Mouse (Mus musculus): ENCODE measurements at regions not wholly inside any gene's neighbourhood (a gene's known extent, or its start where the extent isn't known, plus 50 kb on each side); places are given as distances from the start of the nearest gene placed in this dataset.

DNA sequence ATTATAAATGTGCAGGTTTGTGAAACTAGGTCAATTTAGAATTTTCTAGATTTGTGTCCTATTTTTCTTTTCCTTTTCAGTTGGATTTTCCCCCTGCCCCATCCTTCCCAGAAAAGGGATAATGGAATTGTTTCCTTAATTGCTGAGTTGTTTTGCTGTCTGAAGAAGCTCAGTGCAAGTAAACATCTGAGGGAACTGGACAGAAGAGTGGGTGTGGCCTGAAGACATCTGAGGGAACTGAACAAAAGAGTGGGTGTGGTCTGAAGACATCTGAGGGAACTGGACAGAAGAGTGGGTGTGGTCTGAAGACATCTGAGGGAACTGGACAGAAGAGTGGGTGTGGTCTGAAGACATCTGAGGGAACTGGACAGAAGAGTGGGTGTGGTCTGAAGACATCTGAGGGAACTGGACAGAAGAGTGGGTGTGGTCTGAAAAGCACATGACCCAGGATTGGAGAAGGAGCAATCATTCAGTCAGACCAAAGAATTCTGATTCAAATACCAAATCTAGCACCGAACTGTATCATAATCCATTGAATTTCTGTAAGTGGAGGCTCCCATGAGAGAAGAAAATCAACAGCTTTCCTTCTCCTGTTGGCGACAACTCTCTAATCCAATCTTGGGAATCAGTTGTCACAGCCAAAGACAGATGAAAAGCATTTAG lies 1479.8 kb downstream of the 4930444P10Rik start:
- DNase-seq = no peak
- WGBS = 82% methylated on average over 2 of the region's 2 CpGs
- no peaks in the 10 kb centered on the region for H3K4me1 ChIP-seq (ENCODE audit: control insufficient read depth, insufficient read depth, low read length)
- H3K4me3 ChIP-seq = no peak overlapping the region
- no peak overlapping the region for H3K27ac ChIP-seq
- TF ChIP-seq CTCF (IDR thresholded peaks at IDR 0.05) (no peak), EP300 (IDR thresholded peaks at IDR 0.05; ENCODE audit: insufficient read depth, low read depth, low read length) (no peak), POLR2A (IDR thresholded peaks at IDR 0.05; ENCODE audit: insufficient read depth, low read depth, low read length) (no peak)
- H3K36me3 ChIP-seq (ENCODE audit: control insufficient read depth, insufficient read depth, low read length) = no peaks in the 10 kb centered on the region
- intact Hi-C loops (cut with DNase I) = no loop called here
- no peaks in the 10 kb centered on the region for H3K27me3 ChIP-seq (ENCODE audit: control insufficient read depth, insufficient read depth, low read length)
- no peak overlapping the region for H3K9ac ChIP-seq (ENCODE audit: low read depth, low read length)
- no peaks in the 10 kb centered on the region for H3K79me2 ChIP-seq (replicated peaks; ENCODE audit: control insufficient read depth, insufficient read depth, low read length)

DNA sequence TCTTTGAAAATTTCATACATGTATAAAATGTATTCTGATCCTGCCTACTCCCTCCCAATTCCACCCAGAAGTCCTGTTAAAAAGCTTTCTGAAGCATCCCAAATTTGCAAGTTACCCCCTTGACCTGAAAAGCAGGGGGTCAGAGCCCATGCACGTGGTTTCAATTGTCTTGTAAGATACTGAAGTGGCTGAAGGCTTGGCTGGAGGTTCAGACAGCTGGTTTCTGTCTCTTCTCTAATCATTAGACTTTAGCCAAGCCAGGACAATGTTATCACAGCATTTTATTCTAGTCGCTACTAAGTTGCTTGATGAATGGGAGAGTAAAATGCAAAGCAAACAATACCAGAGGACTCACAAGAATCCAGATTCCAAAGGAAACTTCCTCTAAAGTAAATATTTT lies 1484.1 kb downstream of the 4930444P10Rik start:
- 15% methylated on average over 2 of the region's 2 CpGs for WGBS
- Histone ChIP-seq H3K9ac (ENCODE audit: low read depth, low read length) (no peak overlapping the region), H3K27ac (no peak overlapping the region), H3K36me3 (ENCODE audit: control insufficient read depth, insufficient read depth, low read length) (no peaks in the 10 kb centered on the region), H3K79me2 (replicated peaks; ENCODE audit: control insufficient read depth, insufficient read depth, low read length) (no peaks in the 10 kb centered on the region), H3K27me3 (ENCODE audit: control insufficient read depth, insufficient read depth, low read length) (no peaks in the 10 kb centered on the region), H3K4me1 (ENCODE audit: control insufficient read depth, insufficient read depth, low read length) (no peaks in the 10 kb centered on the region), H3K4me3 (no peak overlapping the region)
- intact Hi-C loops (cut with DNase I) = no loop called here
- DNase-seq = no peak
- TF ChIP-seq CTCF (IDR thresholded peaks at IDR 0.05) (no peak), POLR2A (IDR thresholded peaks at IDR 0.05; ENCODE audit: insufficient read depth, low read depth, low read length) (no peak), EP300 (IDR thresholded peaks at IDR 0.05; ENCODE audit: insufficient read depth, low read depth, low read length) (no peak)

GRCm38 (mm10) chr1:14595961-14596360 lies 1497.2 kb downstream of the 4930444P10Rik start:
- Histone ChIP-seq H3K4me1 (ENCODE audit: control insufficient read depth, insufficient read depth, low read length) (no peaks in the 10 kb centered on the region), H3K27me3 (ENCODE audit: control insufficient read depth, insufficient read depth, low read length) (no peaks in the 10 kb centered on the region), H3K36me3 (ENCODE audit: control insufficient read depth, insufficient read depth, low read length) (no peaks in the 10 kb centered on the region), H3K4me3 (no peak overlapping the region), H3K79me2 (replicated peaks; ENCODE audit: control insufficient read depth, insufficient read depth, low read length) (no peaks in the 10 kb centered on the region), H3K27ac (no peak overlapping the region), H3K9ac (ENCODE audit: low read depth, low read length) (no peak overlapping the region)
- TF ChIP-seq POLR2A (IDR thresholded peaks at IDR 0.05; ENCODE audit: insufficient read depth, low read depth, low read length) = no peak
- no peak for TF ChIP-seq CTCF (IDR thresholded peaks at IDR 0.05)
- TF ChIP-seq EP300 (IDR thresholded peaks at IDR 0.05; ENCODE audit: insufficient read depth, low read depth, low read length) = no peak
- 61% methylated on average over 1 of the region's 1 CpGs for WGBS
- DNase-seq = no peak
- intact Hi-C loops (cut with DNase I) = no loop called here

DNA sequence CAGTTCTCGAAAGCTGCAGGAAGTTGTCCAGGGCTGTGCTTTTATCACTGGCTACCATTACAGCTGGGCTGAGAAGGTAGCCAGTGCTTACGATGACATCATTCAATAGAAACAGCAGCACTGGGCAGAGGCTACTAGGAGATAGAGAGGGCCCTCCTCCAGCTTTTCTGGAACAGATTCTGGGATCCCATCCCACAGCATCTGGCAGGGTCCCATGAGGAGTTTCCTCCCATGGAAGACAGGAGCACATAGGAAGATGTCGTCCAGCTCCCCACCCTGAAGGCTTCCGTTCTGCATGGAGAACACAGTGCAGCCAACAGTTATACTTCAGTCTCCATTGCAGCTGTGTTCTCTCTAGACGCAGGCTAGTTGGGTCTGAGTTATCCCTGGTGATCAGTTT lies 1503.2 kb downstream of the 4930444P10Rik start:
- no peak overlapping the region for H3K27ac ChIP-seq
- no peaks in the 10 kb centered on the region for H3K27me3 ChIP-seq (ENCODE audit: control insufficient read depth, insufficient read depth, low read length)
- H3K4me3 ChIP-seq = no peak overlapping the region
- TF ChIP-seq EP300 (IDR thresholded peaks at IDR 0.05; ENCODE audit: insufficient read depth, low read depth, low read length) (no peak), POLR2A (IDR thresholded peaks at IDR 0.05; ENCODE audit: insufficient read depth, low read depth, low read length) (no peak), CTCF (IDR thresholded peaks at IDR 0.05) (no peak)
- H3K79me2 ChIP-seq (replicated peaks; ENCODE audit: control insufficient read depth, insufficient read depth, low read length) = no peaks in the 10 kb centered on the region
- intact Hi-C loops (cut with DNase I) = no loop called here
- no peak overlapping the region for H3K9ac ChIP-seq (ENCODE audit: low read depth, low read length)
- no peaks in the 10 kb centered on the region for H3K36me3 ChIP-seq (ENCODE audit: control insufficient read depth, insufficient read depth, low read length)
- no peaks in the 10 kb centered on the region for H3K4me1 ChIP-seq (ENCODE audit: control insufficient read depth, insufficient read depth, low read length)
- WGBS = 52% methylated on average over 5 of the region's 5 CpGs
- peak; percentile 27 to 33 for DNase-seq

DNA sequence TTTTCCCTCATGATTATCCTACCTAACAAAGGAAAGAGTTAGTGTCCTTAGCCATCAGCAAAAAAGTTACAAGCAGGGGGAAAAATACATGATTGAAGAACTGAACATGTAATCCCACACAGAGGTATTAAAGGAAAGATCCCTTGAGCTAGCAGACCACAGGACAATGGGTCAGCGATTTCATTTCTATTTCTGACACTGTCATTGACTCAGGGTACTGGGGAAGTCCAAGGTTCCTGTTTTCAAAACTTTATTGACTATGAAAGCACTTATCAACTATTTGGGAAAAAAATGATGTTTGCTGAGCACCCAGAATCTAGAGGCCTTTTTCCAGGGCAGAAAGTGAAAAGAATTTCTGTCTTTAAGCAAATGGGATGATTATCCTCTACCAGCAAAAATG lies 1513.7 kb downstream of the 4930444P10Rik start:
- no peak for DNase-seq
- no peaks in the 10 kb centered on the region for H3K4me1 ChIP-seq (ENCODE audit: control insufficient read depth, insufficient read depth, low read length)
- TF ChIP-seq EP300 (IDR thresholded peaks at IDR 0.05; ENCODE audit: insufficient read depth, low read depth, low read length) = no peak
- TF ChIP-seq POLR2A (IDR thresholded peaks at IDR 0.05; ENCODE audit: insufficient read depth, low read depth, low read length) = no peak
- no peak for TF ChIP-seq CTCF (IDR thresholded peaks at IDR 0.05)

DNA sequence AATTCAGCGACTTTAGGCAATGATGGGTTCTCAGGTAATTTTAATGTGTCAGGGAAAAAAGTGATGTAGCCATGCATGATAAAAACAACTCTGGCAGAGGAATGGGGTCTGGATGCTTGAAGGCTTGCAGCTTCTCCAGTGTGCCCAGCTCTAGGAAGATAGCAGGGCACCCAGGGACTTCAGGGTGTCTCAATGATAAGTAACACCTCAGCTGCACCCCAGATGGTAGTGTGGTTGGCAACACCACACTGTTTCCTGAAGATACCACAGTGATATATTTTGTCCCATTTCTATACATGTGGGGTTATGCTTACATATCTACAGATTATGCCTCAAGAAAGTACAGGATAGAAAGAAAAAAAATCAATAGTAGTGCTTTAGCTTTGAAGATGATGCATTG lies 1516.9 kb downstream of the 4930444P10Rik start:
- DNase-seq = no peak
- TF ChIP-seq EP300 (IDR thresholded peaks at IDR 0.05; ENCODE audit: insufficient read depth, low read depth, low read length) = no peak
- no peak for TF ChIP-seq POLR2A (IDR thresholded peaks at IDR 0.05; ENCODE audit: insufficient read depth, low read depth, low read length)
- no peak for TF ChIP-seq CTCF (IDR thresholded peaks at IDR 0.05)
- H3K4me3 ChIP-seq = no peak overlapping the region
- H3K36me3 ChIP-seq (ENCODE audit: control insufficient read depth, insufficient read depth, low read length) = no peaks in the 10 kb centered on the region
- WGBS = 91% methylated on average over 1 of the region's 1 CpGs
- H3K79me2 ChIP-seq (replicated peaks; ENCODE audit: control insufficient read depth, insufficient read depth, low read length) = no peaks in the 10 kb centered on the region
- H3K27ac ChIP-seq = no peak overlapping the region
- no peaks in the 10 kb centered on the region for H3K27me3 ChIP-seq (ENCODE audit: control insufficient read depth, insufficient read depth, low read length)
- intact Hi-C loops (cut with DNase I) = loop anchor here (10.0 kb wide), 1 partner anchor 791 kb away; no protein-coding TSS in a partner anchor
- H3K4me1 ChIP-seq (ENCODE audit: control insufficient read depth, insufficient read depth, low read length) = no peaks in the 10 kb centered on the region
- no peak overlapping the region for H3K9ac ChIP-seq (ENCODE audit: low read depth, low read length)

More for the DNA sequence above, 1513.7 kb downstream of the 4930444P10Rik start:
- WGBS = 53% methylated on average over 1 of the region's 1 CpGs
- Histone ChIP-seq H3K9ac (ENCODE audit: low read depth, low read length) (no peak overlapping the region), H3K79me2 (replicated peaks; ENCODE audit: control insufficient read depth, insufficient read depth, low read length) (no peaks in the 10 kb centered on the region), H3K36me3 (ENCODE audit: control insufficient read depth, insufficient read depth, low read length) (no peaks in the 10 kb centered on the region), H3K27me3 (ENCODE audit: control insufficient read depth, insufficient read depth, low read length) (no peaks in the 10 kb centered on the region), H3K27ac (no peak overlapping the region), H3K4me3 (no peak overlapping the region)
- intact Hi-C loops (cut with DNase I) = loop anchor here (10.0 kb wide), 1 partner anchor 795 kb away; no protein-coding TSS in a partner anchor

All from heart, adult 2 months (tissue).